Mouse (Mus musculus) limb, embryonic 14.5 days (tissue): Measurements from ENCODE around the gene Spire2. TPM values are rescaled to one million over a fixed set of nuclear protein-coding genes. Genes with fewer than 3 reads are reported as not detected.

Experiments used
- ATAC-seq: fragments of 200-750 bp; cut with Nextera tagmentation; 2 replicates; pipeline ENCODE4 v1.8.0; 2017; ENCODE audit warnings: low read depth, moderate number of reproducible peaks, moderate TSS enrichment; ENCODE audit not compliant: low FRiP score
- DNase-seq: peaks from one replicate; pipeline ENCODE4 v3.0.0-alpha.2; 2015; ENCODE audit warnings: low spot score
- H3K27ac ChIP-seq: fragments of 300-500 bp; sonication (generic); replicated peaks from 2 replicates; pipeline ENCODE4 v1.5.1; 2014; ENCODE audit warnings: low read depth, mild to moderate bottlenecking, low read length, moderate library complexity, mixed read lengths
- H3K27me3 ChIP-seq: fragments of 300-500 bp; sonication (generic); 2 replicates; pipeline ENCODE4 v1.6.1; 2014; ENCODE audit warnings: low read length, mixed read lengths; ENCODE audit not compliant: control insufficient read depth, insufficient read depth
- H3K36me3 ChIP-seq: fragments of 300-500 bp; sonication (generic); 2 replicates; pipeline ENCODE4 v1.6.1; 2014; ENCODE audit warnings: mild to moderate bottlenecking, low read length, moderate library complexity, mixed read lengths; ENCODE audit not compliant: control insufficient read depth, insufficient read depth
- H3K4me1 ChIP-seq: fragments of 300-500 bp; sonication (generic); 2 replicates; pipeline ENCODE4 v1.6.1; 2014; ENCODE audit warnings: antibody characterized with exemption, low read length, mixed read lengths; ENCODE audit not compliant: control insufficient read depth, insufficient read depth
- H3K4me2 ChIP-seq: fragments of 300-500 bp; sonication (generic); replicated peaks from 2 replicates; pipeline ENCODE4 v1.6.1; 2014; ENCODE audit warnings: low read depth, mild to moderate bottlenecking, low read length, moderate library complexity; ENCODE audit not compliant: severe bottlenecking
- H3K4me3 ChIP-seq: fragments of 300-500 bp; sonication (generic); replicated peaks from 2 replicates; pipeline ENCODE4 v1.5.1; 2014; ENCODE audit warnings: low read length
- H3K9ac ChIP-seq: fragments of 300-500 bp; sonication (generic); 2 replicates; pipeline ENCODE4 v1.6.1; 2014; ENCODE audit warnings: mild to moderate bottlenecking, low read depth, low read length, moderate library complexity; ENCODE audit not compliant: severe bottlenecking
- H3K9me3 ChIP-seq: fragments of 300-500 bp; sonication (generic); 2 replicates; pipeline ENCODE4 v1.6.1; 2016; ENCODE audit warnings: low read length; ENCODE audit not compliant: control insufficient read depth
- POLR2A ChIP-seq: fragments of 200-500 bp; IDR thresholded peaks from 2 replicates; pipeline ENCODE4 v1.8.0; 2012; ENCODE audit warnings: inconsistent platforms, mild to moderate bottlenecking, moderate library complexity, borderline replicate concordance; ENCODE audit not compliant: insufficient read depth, insufficient read length; ENCODE audit errors: extremely low read depth
- WGBS: fragments of 180-500 bp; shearing (Covaris S2); extraction: QIAGEN DNeasy Blood & Tissue Kit; methylation state at CpG from one replicate; pipeline ENCODE4 v1.1.7; 2014; 5-methylcytosine and 5-hydroxymethylcytosine counted together
- polyA plus RNA-seq, 2 experiments: library from polyadenylated mRNA; depleted of rRNA in 1 of 2; stranded (reverse) in 1 of 2; unstranded in 1 of 2; fragments of >200 nt; fragmentation: Nextera tagmentation in 1 of 2; extraction: Ambion mirVana in 1 of 2; gene quantifications; 2 replicates each; pipeline versions ENCODE4 v1.2.1 to v1.2.3; 2012 to 2014

Gene Spire2
- polyA plus RNA-seq, 2 experiments, result 0.67 to 1.2 TPM

- Histone ChIP-seq H3K9me3 (no peaks in the 10 kb centered on the region), H3K4me1 (no peaks in the 10 kb centered on the region), H3K9ac (no peak overlapping the region), H3K27ac (no peak overlapping the region), H3K27me3 (peaks cover 20% of the 10 kb centered on the region), H3K4me3 (no peak overlapping the region), H3K4me2 (no peak overlapping the region), H3K36me3 (no peaks in the 10 kb centered on the region)
- TF ChIP-seq POLR2A, result no peak
- 84% methylated on average over 8 of the region's 8 CpGs for WGBS
- DNase-seq, result no peak
- ATAC-seq, result no peak
These were observed 83.7 kb downstream of the Spire2 start for GRCm38 (mm10) chr8:123415967-123416943.

GRCm38 (mm10) chr8:123416944-123417555, 84.5 kb downstream of the Spire2 start:
- Histone ChIP-seq H3K36me3 (no peaks in the 10 kb centered on the region), H3K4me3 (no peak overlapping the region), H3K9me3 (no peaks in the 10 kb centered on the region), H3K27ac (no peak overlapping the region), H3K9ac (no peak overlapping the region), H3K4me2 (no peak overlapping the region), H3K27me3 (peaks cover 12% of the 10 kb centered on the region), H3K4me1 (no peaks in the 10 kb centered on the region)
- no peak for ATAC-seq
- WGBS, result 72% methylated on average over 8 of the region's 8 CpGs
- no peak for DNase-seq
- no peak for TF ChIP-seq POLR2A

Other genes starting within 250 kb of the Spire2 start
- gene Rpl13, start 230.4 kb upstream of the Spire2 start, polyA plus RNA-seq (2012; rRNA removed), result 2,823 and 3,226 TPM in 2 replicates
- gene Rpl13, start 230.4 kb upstream of the Spire2 start, polyA plus RNA-seq (2014; fragmentation: Nextera tagmentation; extraction: Ambion mirVana), result 1,836 and 1,953 TPM in 2 replicates
- 2.6 and 3.0 TPM in 2 replicates for gene Cpne7, start 215.3 kb upstream of the Spire2 start, polyA plus RNA-seq (2012; rRNA removed)
- gene Cpne7, start 215.3 kb upstream of the Spire2 start, polyA plus RNA-seq (2014; fragmentation: Nextera tagmentation; extraction: Ambion mirVana), result 0.50 and 0.86 TPM in 2 replicates
- 43.7 and 50.4 TPM in 2 replicates for gene Sult5a1, start 174.4 kb upstream of the Spire2 start, polyA plus RNA-seq (2012; rRNA removed)
- 31.7 and 33.2 TPM in 2 replicates for gene Sult5a1, start 174.4 kb upstream of the Spire2 start, polyA plus RNA-seq (2014; fragmentation: Nextera tagmentation; extraction: Ambion mirVana)
- 5.1 TPM in 2 replicates for gene Dpep1, start 146.5 kb upstream of the Spire2 start, polyA plus RNA-seq (2012; rRNA removed)
- 3.6 and 3.9 TPM in 2 replicates for gene Dpep1, start 146.5 kb upstream of the Spire2 start, polyA plus RNA-seq (2014; fragmentation: Nextera tagmentation; extraction: Ambion mirVana)
- gene Chmp1a, start 120.0 kb upstream of the Spire2 start, polyA plus RNA-seq (2012; rRNA removed), result 93.6 and 110 TPM in 2 replicates
- gene Chmp1a, start 120.0 kb upstream of the Spire2 start, polyA plus RNA-seq (2014; fragmentation: Nextera tagmentation; extraction: Ambion mirVana), result 128 and 130 TPM in 2 replicates
- gene Spata33, start 119.9 kb upstream of the Spire2 start, polyA plus RNA-seq (2012; rRNA removed), result 4.9 and 6.0 TPM in 2 replicates
- 4.0 and 6.6 TPM in 2 replicates for gene Spata33, start 119.9 kb upstream of the Spire2 start, polyA plus RNA-seq (2014; fragmentation: Nextera tagmentation; extraction: Ambion mirVana)
- 128 and 131 TPM in 2 replicates for gene Cdk10, start 107.9 kb upstream of the Spire2 start, polyA plus RNA-seq (2012; rRNA removed)
- gene Cdk10, start 107.9 kb upstream of the Spire2 start, polyA plus RNA-seq (2014; fragmentation: Nextera tagmentation; extraction: Ambion mirVana), result 32.9 and 39.9 TPM in 2 replicates
- 3.0 and 4.6 TPM in 2 replicates for gene Spata2l, start 96.5 kb upstream of the Spire2 start, polyA plus RNA-seq (2012; rRNA removed)
- gene Spata2l, start 96.5 kb upstream of the Spire2 start, polyA plus RNA-seq (2014; fragmentation: Nextera tagmentation; extraction: Ambion mirVana), result 4.6 and 5.4 TPM in 2 replicates
- 44.2 and 52.5 TPM in 2 replicates for gene Zfp276, start 78.5 kb upstream of the Spire2 start, polyA plus RNA-seq (2012; rRNA removed)
- gene Zfp276, start 78.5 kb upstream of the Spire2 start, polyA plus RNA-seq (2014; fragmentation: Nextera tagmentation; extraction: Ambion mirVana), result 19.9 and 27.9 TPM in 2 replicates
- gene Vps9d1, start 78.4 kb upstream of the Spire2 start, polyA plus RNA-seq (2012; rRNA removed), result 86.1 and 140 TPM in 2 replicates
- 27.4 and 32.6 TPM in 2 replicates for gene Vps9d1, start 78.4 kb upstream of the Spire2 start, polyA plus RNA-seq (2014; fragmentation: Nextera tagmentation; extraction: Ambion mirVana)
- 54.7 and 65.7 TPM in 2 replicates for gene Fanca, start 14.1 kb upstream of the Spire2 start, polyA plus RNA-seq (2012; rRNA removed)
- gene Fanca, start 14.1 kb upstream of the Spire2 start, polyA plus RNA-seq (2014; fragmentation: Nextera tagmentation; extraction: Ambion mirVana), result 23.9 and 24.2 TPM in 2 replicates
- 193 and 207 TPM in 2 replicates for gene Tcf25, start 41.0 kb downstream of the Spire2 start, polyA plus RNA-seq (2012; rRNA removed)
- 153 and 155 TPM in 2 replicates for gene Tcf25, start 41.0 kb downstream of the Spire2 start, polyA plus RNA-seq (2014; fragmentation: Nextera tagmentation; extraction: Ambion mirVana)
- gene Mc1r, start 74.4 kb downstream of the Spire2 start, polyA plus RNA-seq (2012; rRNA removed), result 0.05 and 0.12 TPM in 2 replicates
- 0.06 and 0.17 TPM in 2 replicates for gene Mc1r, start 74.4 kb downstream of the Spire2 start, polyA plus RNA-seq (2014; fragmentation: Nextera tagmentation; extraction: Ambion mirVana)
- gene Tubb3, start 78.7 kb downstream of the Spire2 start, polyA plus RNA-seq (2012; rRNA removed), result 10.4 and 12.5 TPM in 2 replicates
- 3.4 and 3.7 TPM in 2 replicates for gene Tubb3, start 78.7 kb downstream of the Spire2 start, polyA plus RNA-seq (2014; fragmentation: Nextera tagmentation; extraction: Ambion mirVana)
- gene Def8, start 90.8 kb downstream of the Spire2 start, polyA plus RNA-seq (2012; rRNA removed), result 37.1 and 49.2 TPM in 2 replicates
- 42.2 and 42.7 TPM in 2 replicates for gene Def8, start 90.8 kb downstream of the Spire2 start, polyA plus RNA-seq (2014; fragmentation: Nextera tagmentation; extraction: Ambion mirVana)
- gene Afg3l1, start 145.2 kb downstream of the Spire2 start, polyA plus RNA-seq (2012; rRNA removed), result 29.5 and 31.1 TPM in 2 replicates
- gene Afg3l1, start 145.2 kb downstream of the Spire2 start, polyA plus RNA-seq (2014; fragmentation: Nextera tagmentation; extraction: Ambion mirVana), result 30.8 and 37.6 TPM in 2 replicates
- 8.3 and 10.4 TPM in 2 replicates for gene Dbndd1, start 182.8 kb downstream of the Spire2 start, polyA plus RNA-seq (2012; rRNA removed)
- 10.3 and 12.6 TPM in 2 replicates for gene Dbndd1, start 182.8 kb downstream of the Spire2 start, polyA plus RNA-seq (2014; fragmentation: Nextera tagmentation; extraction: Ambion mirVana)
- gene Gas8, start 186.1 kb downstream of the Spire2 start, polyA plus RNA-seq (2012; rRNA removed), result 19.6 and 34.0 TPM in 2 replicates
- 30.9 and 36.4 TPM in 2 replicates for gene Gas8, start 186.1 kb downstream of the Spire2 start, polyA plus RNA-seq (2014; fragmentation: Nextera tagmentation; extraction: Ambion mirVana)